Mouse (Mus musculus) embryonic fibroblast, embryonic 13.5 days (primary cell): ENCODE measurements at regions not wholly inside any gene's neighbourhood (a gene's known extent, or its start where the extent isn't known, plus 50 kb on each side); places are given as distances from the start of the nearest gene placed in this dataset.

Experiments
- H3K27ac ChIP-seq: 2 replicates; pipeline ENCODE4 v1.5.1; 2012; ENCODE audit warnings: low read length, control low read depth, inconsistent platforms; ENCODE audit not compliant: insufficient read depth
- H3K4me1 ChIP-seq: 2 replicates; pipeline ENCODE4 v1.6.1; 2011; ENCODE audit warnings: low read length; ENCODE audit not compliant: control insufficient read depth, insufficient read depth
- H3K4me3 ChIP-seq: 2 replicates; pipeline ENCODE4 v1.5.1; 2011; ENCODE audit warnings: mild to moderate bottlenecking, control low read depth, low read length; ENCODE audit not compliant: insufficient read depth
- CTCF ChIP-seq: IDR thresholded peaks from 2 replicates; pipeline ENCODE4 v1.5.1; 2011; ENCODE audit warnings: mild to moderate bottlenecking, control low read depth, low read length, moderate library complexity, borderline replicate concordance; ENCODE audit not compliant: insufficient read depth
- POLR2A ChIP-seq: IDR thresholded peaks from 2 replicates; pipeline ENCODE4 v1.6.1; 2011; ENCODE audit warnings: low read depth, mild to moderate bottlenecking, control low read depth, low read length, moderate library complexity

GRCm38 (mm10) chr14:97074808-97075207 lies 555.9 kb upstream of the Klhl1 start:
- H3K27ac ChIP-seq = no peak overlapping the region
- no peaks in the 10 kb centered on the region for H3K4me1 ChIP-seq
- H3K4me3 ChIP-seq = no peak overlapping the region
- TF ChIP-seq CTCF = no peak
- no peak for TF ChIP-seq POLR2A

DNA sequence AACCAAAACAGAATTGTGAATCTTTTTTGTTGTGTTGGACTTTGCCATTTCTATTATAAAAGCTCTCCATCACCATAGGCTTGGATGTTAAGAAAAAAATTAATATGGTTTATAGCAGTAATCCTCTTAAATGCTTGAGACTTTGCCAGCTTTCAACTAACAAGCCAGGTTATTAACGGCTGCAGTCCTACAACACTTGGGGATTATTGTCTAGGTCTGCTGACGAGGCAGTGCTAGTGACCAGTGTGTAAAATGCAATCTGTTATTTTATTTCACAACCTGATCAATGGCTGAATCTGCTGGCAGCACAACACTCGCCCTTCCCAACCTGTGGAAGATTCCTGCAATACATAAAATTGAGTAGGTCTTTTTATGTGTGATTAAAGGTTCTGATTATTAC lies 549.9 kb upstream of the Klhl1 start:
- no peaks in the 10 kb centered on the region for H3K4me1 ChIP-seq
- H3K4me3 ChIP-seq = no peak overlapping the region
- no peak for TF ChIP-seq POLR2A
- TF ChIP-seq CTCF = no peak
- H3K27ac ChIP-seq = no peak overlapping the region

GRCm38 (mm10) chr14:97068313-97068712 lies 549.4 kb upstream of the Klhl1 start:
- Histone ChIP-seq H3K4me1 (no peaks in the 10 kb centered on the region), H3K27ac (no peak overlapping the region), H3K4me3 (no peak overlapping the region)
- TF ChIP-seq CTCF = no peak
- TF ChIP-seq POLR2A = no peak

DNA sequence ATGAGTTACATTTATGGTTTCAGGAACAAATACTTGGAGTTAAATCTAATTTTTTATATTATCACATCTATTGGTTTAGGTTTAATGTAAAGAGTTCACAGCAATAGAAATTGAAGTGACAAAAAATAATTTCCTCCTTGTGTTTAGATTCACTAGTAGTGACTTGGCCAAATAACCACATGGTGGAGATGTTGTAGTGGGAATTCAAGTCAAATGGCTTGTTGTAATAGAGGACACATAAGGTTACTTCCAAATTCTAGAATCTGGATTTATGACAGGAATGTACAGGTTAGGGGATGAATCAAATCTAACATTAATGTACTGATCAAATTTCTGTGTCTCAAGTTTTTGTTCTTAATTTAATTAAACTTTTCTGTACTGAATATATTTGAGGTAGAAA lies 526.4 kb upstream of the Klhl1 start:
- H3K4me1 ChIP-seq = no peaks in the 10 kb centered on the region
- TF ChIP-seq POLR2A (no peak), CTCF (no peak)
- H3K4me3 ChIP-seq = no peak overlapping the region
- no peak overlapping the region for H3K27ac ChIP-seq

DNA sequence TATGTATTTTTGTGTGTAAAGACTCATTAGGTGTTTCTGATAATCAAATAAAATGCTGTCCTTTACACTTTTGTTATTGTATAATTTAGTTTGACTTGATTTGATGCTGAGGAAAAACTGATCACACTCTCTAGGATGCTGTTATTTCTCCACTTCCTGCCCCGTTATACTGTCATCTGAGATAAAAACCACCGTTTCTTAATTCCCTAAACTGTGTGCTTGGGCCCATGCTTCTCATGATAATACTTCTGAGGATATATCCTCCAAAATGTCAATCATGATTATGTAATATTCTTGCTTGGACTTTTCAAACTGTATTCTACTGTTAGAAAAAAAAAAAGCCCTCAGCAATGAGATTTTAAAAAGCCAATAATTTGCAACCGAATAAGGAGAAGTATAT lies 520.9 kb upstream of the Klhl1 start:
- Histone ChIP-seq H3K4me3 (no peak overlapping the region), H3K4me1 (no peaks in the 10 kb centered on the region), H3K27ac (no peak overlapping the region)
- TF ChIP-seq POLR2A (no peak), CTCF (no peak)

GRCm38 (mm10) chr14:97028528-97028927 lies 509.6 kb upstream of the Klhl1 start:
- H3K4me3 ChIP-seq = no peak overlapping the region
- TF ChIP-seq CTCF = no peak
- TF ChIP-seq POLR2A = no peak
- H3K4me1 ChIP-seq = no peaks in the 10 kb centered on the region
- H3K27ac ChIP-seq = no peak overlapping the region

DNA sequence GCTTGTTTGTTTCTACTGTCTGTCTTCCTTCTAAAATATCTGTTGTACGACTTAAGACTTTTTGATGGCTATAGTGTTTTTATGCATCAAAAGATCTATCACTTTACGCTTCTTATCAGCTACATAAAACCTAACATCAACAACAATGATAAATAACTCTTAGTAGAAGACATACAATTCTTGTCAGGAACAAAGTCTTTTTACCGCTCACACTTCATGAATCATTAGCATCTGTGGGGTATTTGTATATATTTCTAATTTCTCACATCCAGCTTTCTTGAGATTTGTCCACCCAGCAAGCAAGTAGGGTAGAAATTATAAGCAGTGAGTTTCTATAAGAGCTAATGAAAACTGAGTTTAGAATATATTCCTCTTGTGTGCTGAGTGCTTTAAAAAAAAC lies 487.4 kb upstream of the Klhl1 start:
- no peak overlapping the region for H3K4me3 ChIP-seq
- H3K4me1 ChIP-seq = no peaks in the 10 kb centered on the region
- TF ChIP-seq CTCF (no peak), POLR2A (no peak)
- no peak overlapping the region for H3K27ac ChIP-seq

- TF ChIP-seq POLR2A (no peak), CTCF (no peak)
- H3K4me1 ChIP-seq = no peaks in the 10 kb centered on the region
- H3K4me3 ChIP-seq = no peak overlapping the region
- no peak overlapping the region for H3K27ac ChIP-seq
Measured at GRCm38 (mm10) chr14:96995081-96995480, 476.2 kb upstream of the Klhl1 start.

DNA sequence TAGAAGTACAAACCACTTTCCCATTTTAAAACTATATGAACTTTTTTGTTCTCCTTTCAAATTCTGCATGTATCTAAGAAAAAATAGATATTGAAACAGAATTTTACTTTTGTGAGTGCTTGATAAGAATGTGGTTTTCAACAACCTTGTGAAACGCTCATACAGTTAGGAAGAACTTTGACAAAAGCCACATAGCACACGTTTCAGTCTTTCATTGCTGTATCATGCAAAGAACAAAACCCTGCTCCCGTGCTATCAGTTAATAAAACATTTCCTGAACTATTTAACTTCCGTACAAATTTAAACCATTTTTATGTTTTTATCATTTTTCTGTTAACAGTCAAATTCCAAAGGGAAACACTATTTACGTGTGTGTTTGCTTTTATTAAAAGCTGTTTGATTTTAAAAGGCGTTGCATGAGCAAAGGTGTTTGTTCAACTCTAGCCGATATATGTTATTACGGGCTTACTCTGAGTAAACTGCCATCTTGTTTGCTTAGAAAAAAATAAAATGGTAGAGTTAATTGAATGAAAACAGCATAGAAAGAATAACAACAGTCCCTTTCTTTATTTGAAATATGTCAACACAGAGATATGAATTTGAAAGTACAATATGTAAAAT lies 471.8 kb upstream of the Klhl1 start:
- TF ChIP-seq CTCF (no peak), POLR2A (no peak)
- Histone ChIP-seq H3K4me1 (no peaks in the 10 kb centered on the region), H3K27ac (no peak overlapping the region), H3K4me3 (no peak overlapping the region)

GRCm38 (mm10) chr14:96963074-96963447 lies 444.2 kb upstream of the Klhl1 start:
- Histone ChIP-seq H3K4me3 (no peak overlapping the region), H3K27ac (no peak overlapping the region), H3K4me1 (no peaks in the 10 kb centered on the region)
- TF ChIP-seq CTCF = no peak
- no peak for TF ChIP-seq POLR2A

DNA sequence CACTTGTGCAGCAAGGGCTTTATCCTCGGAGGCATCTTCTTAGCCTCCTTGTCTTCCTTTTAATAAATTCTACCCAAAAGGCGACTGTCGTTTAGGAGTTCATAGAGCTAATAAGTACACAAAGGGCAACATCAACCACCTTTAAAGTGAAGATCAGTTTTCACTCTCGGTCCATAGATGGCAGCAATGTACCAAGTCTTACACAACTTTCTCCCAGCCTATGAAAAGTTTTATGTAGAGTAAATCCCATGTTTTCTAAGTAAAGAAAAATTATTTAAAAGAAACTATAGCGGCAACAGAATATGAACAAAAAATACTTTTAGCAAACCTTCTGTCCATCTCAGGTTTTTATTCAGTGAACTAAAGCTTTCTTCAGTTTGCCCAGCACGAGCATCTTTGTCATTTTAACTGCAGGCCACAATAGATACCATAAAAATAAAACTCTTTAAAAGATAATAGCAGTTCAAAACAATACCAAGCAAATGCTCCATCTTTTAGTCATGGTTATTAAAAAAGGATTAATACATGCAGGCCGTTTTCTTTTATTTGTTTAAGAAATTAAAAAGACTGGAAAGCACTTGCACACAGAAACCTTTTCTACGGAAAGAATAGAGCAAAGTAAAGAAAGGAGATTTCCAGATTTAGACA lies 443.6 kb upstream of the Klhl1 start:
- Histone ChIP-seq H3K4me3 (no peak overlapping the region), H3K27ac (no peak overlapping the region), H3K4me1 (no peaks in the 10 kb centered on the region)
- TF ChIP-seq POLR2A (no peak), CTCF (no peak)
